7 mouse cellular contexts compared by ENCODE assay signal in genomic region chr10:116582738-116583137, GRCm38 (mm10). TPM values are rescaled to one million over a fixed set of nuclear protein-coding genes. Genes with fewer than 3 reads are reported as not detected.
A peak's percentile ranks its signal among the peaks of the same experiment; 100 is the strongest.
DNase-seq lines count a peak whose midpoint lies in the region; ATAC-seq and TF ChIP-seq lines count a peak whose summit lies in the region.

No protein-coding gene starts in this region.

- no peak overlapping the region for H3K9ac ChIP-seq in forebrain, embryonic 15.5 days (replicated peaks)
- H3K9ac ChIP-seq in intestine, embryonic 15.5 days: no peak overlapping the region
- no peak overlapping the region for H3K9ac ChIP-seq in lung, embryonic 14.5 days

- 32% methylated on average over 6 of the region's 6 CpGs for WGBS in forebrain, embryonic 15.5 days
- 27% methylated on average over 6 of the region's 6 CpGs for WGBS in intestine, embryonic 15.5 days
- 22% methylated on average over 6 of the region's 6 CpGs for WGBS in lung, embryonic 14.5 days

- peak overlapping the region; percentile 91 for H3K4me3 ChIP-seq in G1E (ENCODE audit: low read depth, low read length)
- H3K4me3 ChIP-seq in forebrain, embryonic 15.5 days: peak overlapping the region; percentile 98
- no peak overlapping the region for H3K4me3 ChIP-seq in intestine, embryonic 15.5 days (replicated peaks)
- peak overlapping the region; percentile 93 for H3K4me3 ChIP-seq in lung, embryonic 14.5 days (ENCODE audit: low read depth, low read length)

- peaks cover 16% of the 10 kb centered on the region for H3K4me1 ChIP-seq in G1E (ENCODE audit: insufficient read depth, low read depth, low read length)
- H3K4me1 ChIP-seq in forebrain, embryonic 15.5 days: peaks cover 25% of the 10 kb centered on the region
- no peaks in the 10 kb centered on the region; the same call in 1 of the 2 replicates for H3K4me1 ChIP-seq in intestine, embryonic 15.5 days (replicated peaks)
- H3K4me1 ChIP-seq in lung, embryonic 14.5 days (ENCODE audit: insufficient read depth): no peaks in the 10 kb centered on the region

- TF ChIP-seq CTCF in G1E (IDR thresholded peaks at IDR 0.05; ENCODE audit: low read depth, low read length): no peak
- no peak for TF ChIP-seq CTCF in lung, embryonic 14.5 days (IDR thresholded peaks at IDR 0.05; ENCODE audit: low read depth)

- DNase-seq in CD4-positive, CD25-positive, alpha-beta regulatory T cell, adult 2 months (ENCODE audit: low read depth, low spot score): peak; percentile 79
- DNase-seq in G1E (ENCODE audit: low spot score): peak; percentile 15
- DNase-seq in lung, embryonic 14.5 days: peak; percentile 26
- DNase-seq in right cerebral cortex, postnatal 10 days (ENCODE audit: low spot score in 2 of 2): peak; percentile 64

- 0 out of 2 replicates have a peak, but pooled peaks have one; percentile 30 for ATAC-seq in G1E (ENCODE audit: extremely low read depth, insufficient number of reproducible peaks, low FRiP score, poor library complexity, severe bottlenecking)
- ATAC-seq in forebrain, embryonic 15.5 days (replicated peaks): no peak
- no peak for ATAC-seq in intestine, embryonic 15.5 days
- ATAC-seq in lung, embryonic 14.5 days (ENCODE audit: insufficient read depth): no peak
- no peak for ATAC-seq in erythroid progenitor cell, adult 5-6 weeks (replicated peaks; ENCODE audit: low FRiP score, poor library complexity, severe bottlenecking)

- H3K4me2 ChIP-seq in forebrain, embryonic 15.5 days (replicated peaks): peak overlapping the region; percentile 69
- peak overlapping the region; percentile 64 for H3K4me2 ChIP-seq in intestine, embryonic 15.5 days (replicated peaks)
- H3K4me2 ChIP-seq in lung, embryonic 14.5 days: peak overlapping the region; percentile 79

- no peaks in the 10 kb centered on the region for H3K9me3 ChIP-seq in G1E (replicated peaks)
- H3K9me3 ChIP-seq in forebrain, embryonic 15.5 days: no peaks in the 10 kb centered on the region
- H3K9me3 ChIP-seq in intestine, embryonic 15.5 days: no peaks in the 10 kb centered on the region
- H3K9me3 ChIP-seq in lung, embryonic 14.5 days (ENCODE audit: low read depth, low read length): no peaks in the 10 kb centered on the region

- H3K27me3 ChIP-seq in G1E (ENCODE audit: insufficient read depth, low read length): no peaks in the 10 kb centered on the region
- H3K27me3 ChIP-seq in forebrain, embryonic 15.5 days: no peaks in the 10 kb centered on the region
- H3K27me3 ChIP-seq in intestine, embryonic 15.5 days (replicated peaks): no peaks in the 10 kb centered on the region
- H3K27me3 ChIP-seq in lung, embryonic 14.5 days (ENCODE audit: insufficient read depth, low read length): no peaks in the 10 kb centered on the region

- peaks cover 35% of the 10 kb centered on the region for H3K36me3 ChIP-seq in G1E (replicated peaks)
- 0 out of 2 replicates have a peak, but pooled peaks cover 11% of the 10 kb centered on the region for H3K36me3 ChIP-seq in forebrain, embryonic 15.5 days
- peaks cover 5% of the 10 kb centered on the region; the same call in 1 of the 2 replicates for H3K36me3 ChIP-seq in intestine, embryonic 15.5 days
- no peaks in the 10 kb centered on the region for H3K36me3 ChIP-seq in lung, embryonic 14.5 days (ENCODE audit: insufficient read depth)

- H3K27ac ChIP-seq in forebrain, embryonic 15.5 days (replicated peaks): no peak overlapping the region
- no peak overlapping the region for H3K27ac ChIP-seq in intestine, embryonic 15.5 days
- no peak overlapping the region for H3K27ac ChIP-seq in lung, embryonic 14.5 days (ENCODE audit: low read depth)

RNA-seq across cellular contexts. Expression of gene Cnot2, which starts 1.4 kb away (rescaled TPM):
- total RNA-seq in G1E (2014; fragmentation: Nextera tagmentation) (156 and 178 TPM in 2 replicates), G1E (2017) (124 and 136 TPM in 2 replicates)
- 5.7 and 6.7 TPM in 2 replicates for polyA plus RNA-seq in G1E (2012)
- 117 and 122 TPM in 2 replicates for polyA plus RNA-seq in forebrain, embryonic 15.5 days (2015; fragmentation: Nextera tagmentation; extraction: Ambion mirVana)
- 76.4 and 88.1 TPM in 2 replicates for polyA plus RNA-seq in intestine, embryonic 15.5 days (2015; fragmentation: Nextera tagmentation; extraction: Ambion mirVana)
- polyA plus RNA-seq in lung, embryonic 14.5 days (2014; fragmentation: Nextera tagmentation; extraction: Ambion mirVana): 106 and 112 TPM in 2 replicates
- 61.6 and 73.4 TPM in 2 replicates for total RNA-seq in erythroid progenitor cell, adult 5-6 weeks (2015; ENCODE audit: low replicate concordance)
- 80.9 and 86.6 TPM in 2 replicates for total RNA-seq in erythroid progenitor cell, adult 5-6 weeks (2017; ENCODE audit: low replicate concordance)

Comparison
In these comparisons a context has a peak if more than half of its experiments do, and no peak if none do; other contexts are left out.
1. DNase-seq: peak in every context shown above with its lines; median percentile 79 in CD4-positive, CD25-positive, alpha-beta regulatory T cell, adult 2 months; 64 in right cerebral cortex, postnatal 10 days; 26 in lung, embryonic 14.5 days; 15 in G1E.